Mouse (Mus musculus): Measurements from ENCODE around the gene Plin4.
"Not testable (repeated sequence)": the region's sequence is repeated elsewhere in the genome, so short reads cannot be mapped to it uniquely, and the experiment has no call there.

Gene Plin4

GRCm38 (mm10) chr17:56098711-56099572 lies 10.7 kb downstream of the Plin4 start:
- DNase-seq: no peak

- no peak for DNase-seq
These were observed 11.4 kb downstream of the Plin4 start for GRCm38 (mm10) chr17:56098180-56098579.

GRCm38 (mm10) chr17:56096883-56097282 lies 12.7 kb downstream of the Plin4 start:
- DNase-seq: no peak

- no peak for DNase-seq
These were observed 16.8 kb downstream of the Plin4 start for GRCm38 (mm10) chr17:56092794-56093193.

GRCm38 (mm10) chr17:56092312-56092711 lies 17.3 kb downstream of the Plin4 start:
- no peak for DNase-seq

GRCm38 (mm10) chr17:56080781-56081585 lies 28.6 kb downstream of the Plin4 start:
- DNase-seq: peak; percentile 92

GRCm38 (mm10) chr17:56079921-56080320 lies 29.7 kb downstream of the Plin4 start:
- peak; percentile 8 for DNase-seq

- peak; percentile 100 for DNase-seq
These were observed 30.5 kb downstream of the Plin4 start, which contains the start of gene Hdgfl2 for GRCm38 (mm10) chr17:56078880-56079795. Gene Hdgfl2 (plus strand): TSS chr17:56079634.

GRCm38 (mm10) chr17:56078361-56078760 lies 31.2 kb downstream of the Plin4 start:
- not testable (repeated sequence) for DNase-seq

GRCm38 (mm10) chr17:56077523-56077922 lies 32.1 kb downstream of the Plin4 start:
- no peak for DNase-seq

GRCm38 (mm10) chr17:56074827-56075208 lies 34.8 kb downstream of the Plin4 start, which contains the start of gene Ubxn6:
Gene Ubxn6 (minus strand): TSS chr17:56075028.
- DNase-seq: peak; percentile 99

GRCm38 (mm10) chr17:56074097-56074826 lies 35.3 kb downstream of the Plin4 start:
- DNase-seq: peak; percentile 92

GRCm38 (mm10) chr17:56072243-56072642 lies 37.4 kb downstream of the Plin4 start:
- no peak for DNase-seq

- DNase-seq: no peak
These were observed 38.5 kb downstream of the Plin4 start for GRCm38 (mm10) chr17:56071126-56071525.

- DNase-seq: no peak
These were observed 40.5 kb downstream of the Plin4 start for GRCm38 (mm10) chr17:56069066-56069465.

GRCm38 (mm10) chr17:56066451-56066850 lies 43.2 kb downstream of the Plin4 start:
- DNase-seq: no peak

GRCm38 (mm10) chr17:56065715-56066114 lies 43.9 kb downstream of the Plin4 start:
- not testable (repeated sequence) for DNase-seq

GRCm38 (mm10) chr17:56062081-56062480 lies 47.5 kb downstream of the Plin4 start:
- DNase-seq: no peak

- no peak for DNase-seq
These were observed 52.1 kb downstream of the Plin4 start for GRCm38 (mm10) chr17:56057381-56058120.

- no peak for DNase-seq
These were observed 53.5 kb downstream of the Plin4 start for GRCm38 (mm10) chr17:56055945-56056678.

All from embryo, embryonic 11 days (tissue).